8 mouse cellular contexts compared by ENCODE assay signal in the genomic region with DNA sequence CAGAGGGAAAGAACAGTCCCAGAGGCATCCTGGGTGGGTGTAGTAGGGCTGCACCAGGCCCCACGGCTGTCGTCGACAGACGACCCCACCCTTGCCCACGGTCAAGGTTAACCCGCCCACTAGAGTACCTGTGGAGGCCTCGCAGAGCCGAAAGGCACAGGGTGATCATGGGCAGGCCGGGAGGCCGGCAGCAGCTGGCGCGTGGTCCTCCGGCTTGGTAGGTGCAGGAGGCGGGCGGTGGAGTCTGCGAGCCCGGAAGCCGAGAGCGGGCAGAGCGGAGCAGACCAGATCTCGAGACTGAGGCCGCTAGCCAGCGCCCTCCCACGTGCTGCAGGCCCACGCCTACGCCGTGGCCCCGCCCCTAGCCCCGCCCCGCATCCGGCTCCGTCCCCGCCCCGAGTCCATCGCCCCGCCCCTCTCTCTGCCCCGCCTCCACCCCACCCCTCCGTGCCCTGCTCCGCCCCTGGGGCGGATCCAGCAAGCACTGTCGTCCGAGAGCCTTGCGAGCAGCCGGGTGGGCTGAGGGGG. TPM values are rescaled to one million over a fixed set of nuclear protein-coding genes. Genes with fewer than 3 reads are reported as not detected.
DNase-seq lines count a peak whose midpoint lies in the region; ATAC-seq lines count a peak whose summit lies in the region.

TSS of gene Nln (minus strand) at position 327 of the 528 bp plus-strand sequence.
TSS of gene Sgtb (plus strand) at position 454 of the 528 bp plus-strand sequence.

- no peaks in the 10 kb centered on the region for H3K27me3 ChIP-seq in embryonic facial prominence, embryonic 11.5 days (ENCODE audit: control insufficient read depth, insufficient read depth, low read length)
- no peaks in the 10 kb centered on the region for H3K27me3 ChIP-seq in midbrain, embryonic 11.5 days (ENCODE audit: control insufficient read depth, insufficient read depth, low read length)

- no peak within 1 kb of the TSS for H3K27ac ChIP-seq in embryonic facial prominence, embryonic 11.5 days (replicated peaks; ENCODE audit: low read depth, low read length)
- no peak within 1 kb of the TSS for H3K27ac ChIP-seq in midbrain, embryonic 11.5 days (ENCODE audit: low read depth, low read length)

- H3K4me3 ChIP-seq in embryonic facial prominence, embryonic 11.5 days (ENCODE audit: low read depth, low read length) = peak within 1 kb of the TSS; percentile 72
- peak within 1 kb of the TSS; percentile 49 for H3K4me3 ChIP-seq in midbrain, embryonic 11.5 days (ENCODE audit: low read depth, low read length)

- no peaks in the 10 kb centered on the region; the same call in 1 of the 2 replicates for H3K36me3 ChIP-seq in embryonic facial prominence, embryonic 11.5 days (replicated peaks; ENCODE audit: control insufficient read depth, insufficient read depth, low read depth, low read length)
- H3K36me3 ChIP-seq in midbrain, embryonic 11.5 days (ENCODE audit: control insufficient read depth, insufficient read depth, low read length) = no peaks in the 10 kb centered on the region

- H3K4me2 ChIP-seq in embryonic facial prominence, embryonic 11.5 days (ENCODE audit: low read depth, low read length) = peak within 1 kb of the TSS; percentile 99
- H3K4me2 ChIP-seq in midbrain, embryonic 11.5 days = peak within 1 kb of the TSS; percentile 98

- no peaks in the 10 kb centered on the region for H3K4me1 ChIP-seq in embryonic facial prominence, embryonic 11.5 days (ENCODE audit: control insufficient read depth, insufficient read depth, low read length)
- H3K4me1 ChIP-seq in midbrain, embryonic 11.5 days (ENCODE audit: control insufficient read depth, insufficient read depth, low read length) = peaks cover 4% of the 10 kb centered on the region; the same call in 1 of the 2 replicates

- no peaks in the 10 kb centered on the region for H3K9me3 ChIP-seq in embryonic facial prominence, embryonic 11.5 days (replicated peaks; ENCODE audit: control insufficient read depth, low read length)
- no peaks in the 10 kb centered on the region; the same call in 1 of the 2 replicates for H3K9me3 ChIP-seq in midbrain, embryonic 11.5 days (ENCODE audit: control insufficient read depth, low read length)

- 1% methylated on average over 35 of the region's 44 CpGs for whole genome bisulfite sequencing in embryonic facial prominence, embryonic 11.5 days
- WGBS in midbrain, embryonic 11.5 days = 0% methylated on average over 28 of the region's 44 CpGs

- peak; percentile 90 for DNase-seq in 3134 (ENCODE audit: extremely low read depth, insufficient read length, low spot score)
- DNase-seq in adrenal gland, postnatal 25 days = peak; percentile 90
- DNase-seq in embryonic facial prominence, embryonic 11.5 days (ENCODE audit: low spot score) = peak; percentile 92
- DNase-seq in heart, adult 11 months = peak; percentile 99
- DNase-seq in kidney, adult 11 months = peak; percentile 91
- DNase-seq in left cerebral cortex, postnatal 4 days = peak; percentile 97
- DNase-seq in midbrain, embryonic 11.5 days (ENCODE audit: low spot score, missing footprints) = peak; percentile 99
- peak; percentile 88 for DNase-seq in skeletal muscle tissue, adult 2 months (ENCODE audit: low read depth, low spot score)

- intact Hi-C loops in left cerebral cortex, postnatal 4 days (cut with DNase I) = no loop called here

- peak; percentile 97 for ATAC-seq in embryonic facial prominence, embryonic 11.5 days (replicated peaks; ENCODE audit: insufficient number of reproducible peaks, low FRiP score, low TSS enrichment, low read depth)
- peak; percentile 97 for ATAC-seq in midbrain, embryonic 11.5 days (ENCODE audit: low FRiP score)

- peak within 1 kb of the TSS; percentile 70 for H3K9ac ChIP-seq in embryonic facial prominence, embryonic 11.5 days (replicated peaks; ENCODE audit: low read length)
- peak within 1 kb of the TSS; percentile 72 for H3K9ac ChIP-seq in midbrain, embryonic 11.5 days (ENCODE audit: low read length)

RNA-seq across cellular contexts. Expression of gene Nln, which starts in this region (rescaled TPM):
- 19.0 and 22.8 TPM in 2 replicates for total RNA-seq in adrenal gland, postnatal 25 days (2021)
- 24.3 and 25.2 TPM in 2 replicates for polyA plus RNA-seq in embryonic facial prominence, embryonic 11.5 days (2014; fragmentation: Nextera tagmentation; extraction: Ambion mirVana)
- 10 to 100 TPM; 77.8 to 81.4 TPM for total RNA-seq in left cerebral cortex, postnatal 4 days (2021)
- polyA plus RNA-seq in midbrain, embryonic 11.5 days (2014; fragmentation: Nextera tagmentation; extraction: Ambion mirVana) = 23.5 and 23.9 TPM in 2 replicates

RNA-seq across cellular contexts. Expression of gene Sgtb, which starts in this region (rescaled TPM):
- total RNA-seq in adrenal gland, postnatal 25 days (2021) = 5.1 and 5.2 TPM in 2 replicates
- polyA plus RNA-seq in embryonic facial prominence, embryonic 11.5 days (2014; fragmentation: Nextera tagmentation; extraction: Ambion mirVana) = 13.5 and 13.8 TPM in 2 replicates
- 10 to 100 TPM; 35.2 to 38.1 TPM for total RNA-seq in left cerebral cortex, postnatal 4 days (2021)
- 27.0 and 28.0 TPM in 2 replicates for polyA plus RNA-seq in midbrain, embryonic 11.5 days (2014; fragmentation: Nextera tagmentation; extraction: Ambion mirVana)
